Mouse (Mus musculus) gastrocnemius, postnatal 14 days (tissue): ENCODE results near the gene Olfr1564. TPM values are rescaled to one million over a fixed set of nuclear protein-coding genes. Genes with fewer than 3 reads are reported as not detected.
"Not testable (repeated sequence)": the region's sequence is repeated elsewhere in the genome, so short reads cannot be mapped to it uniquely, and the experiment has no call there.

Experiments used
- DNase-seq: peaks from one replicate; pipeline ENCODE4 v3.0.0; 2021; ENCODE audit warnings: mixed read lengths
- intact Hi-C: fragments of 180-260 bp; cut with DNase I; formaldehyde crosslinking; loops from one replicate; pipeline ENCODE4 v1.15.1; 2025; ENCODE audit warnings: low total_unique reads
- long read RNA-seq, 2 experiments: library from polyadenylated mRNA; stranded (forward); transcript quantifications; one replicate each; pipeline ENCODE4 v2.0.0; 2021
- total RNA-seq, 2 experiments: library from RNA; stranded (reverse); gene quantifications; 2 replicates each; pipeline ENCODE4 v1.2.3; 2021

The Olfr1564 gene
- total RNA-seq = under 1 TPM; 0.11 to 0.27 TPM
- long read RNA-seq, experiment 1 = 0 reads
- long read RNA-seq, experiment 2 = 0 reads

DNA sequence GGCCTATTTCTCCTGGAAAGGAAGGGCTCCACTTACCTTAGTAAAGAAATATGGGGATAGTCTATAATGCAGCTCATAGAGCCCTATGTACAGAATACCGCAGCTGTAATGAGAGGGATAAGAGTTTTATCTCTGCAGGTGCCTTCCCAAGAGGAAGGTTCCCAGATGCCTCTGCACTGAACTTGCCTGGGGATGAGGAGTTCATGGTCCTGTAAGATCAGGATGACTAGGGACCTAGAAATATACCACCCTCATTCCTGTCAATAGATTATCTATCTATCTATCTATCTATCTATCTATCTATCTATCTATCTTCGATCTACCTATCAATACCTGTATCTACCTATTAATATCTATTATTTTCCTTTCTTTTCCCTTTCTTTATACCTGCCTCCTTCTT is at the start of gene Olfr1564:
Gene Olfr1564, minus strand, starts transcription at position 101 of the 400 bp plus-strand sequence.
- intact Hi-C loops = no loop called here
- no peak for DNase-seq

- intact Hi-C loops = no loop called here
- DNase-seq = no peak
Observed at GRCm38 (mm10) chr17:33268907-33269306, 47.4 kb upstream of the Olfr1564 start.

- no peak for DNase-seq
- intact Hi-C loops = no loop called here
Observed at GRCm38 (mm10) chr17:33264376-33264775, 42.9 kb upstream of the Olfr1564 start, which contains the start of gene Olfr63. Gene Olfr63 (plus strand): TSS chr17:33264676.

DNA sequence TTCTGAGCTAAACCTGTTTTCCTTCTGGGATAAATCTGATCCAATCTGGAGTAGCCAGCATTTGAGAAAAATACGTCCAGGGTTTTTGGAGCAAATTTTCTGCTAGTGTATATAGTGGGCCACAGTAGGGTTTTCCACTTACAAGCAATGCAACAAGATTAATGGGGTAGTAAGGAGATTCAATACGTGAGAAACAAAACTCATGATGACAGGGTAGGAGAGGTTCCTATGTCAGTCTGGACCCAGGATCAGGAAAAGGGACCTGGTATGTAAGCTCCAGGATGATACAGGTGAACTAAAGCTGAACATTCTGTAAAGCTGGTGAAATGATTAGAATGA is 33.8 kb upstream of the Olfr1564 start:
- intact Hi-C loops, DNase-seq: not testable (repeated sequence)

DNA sequence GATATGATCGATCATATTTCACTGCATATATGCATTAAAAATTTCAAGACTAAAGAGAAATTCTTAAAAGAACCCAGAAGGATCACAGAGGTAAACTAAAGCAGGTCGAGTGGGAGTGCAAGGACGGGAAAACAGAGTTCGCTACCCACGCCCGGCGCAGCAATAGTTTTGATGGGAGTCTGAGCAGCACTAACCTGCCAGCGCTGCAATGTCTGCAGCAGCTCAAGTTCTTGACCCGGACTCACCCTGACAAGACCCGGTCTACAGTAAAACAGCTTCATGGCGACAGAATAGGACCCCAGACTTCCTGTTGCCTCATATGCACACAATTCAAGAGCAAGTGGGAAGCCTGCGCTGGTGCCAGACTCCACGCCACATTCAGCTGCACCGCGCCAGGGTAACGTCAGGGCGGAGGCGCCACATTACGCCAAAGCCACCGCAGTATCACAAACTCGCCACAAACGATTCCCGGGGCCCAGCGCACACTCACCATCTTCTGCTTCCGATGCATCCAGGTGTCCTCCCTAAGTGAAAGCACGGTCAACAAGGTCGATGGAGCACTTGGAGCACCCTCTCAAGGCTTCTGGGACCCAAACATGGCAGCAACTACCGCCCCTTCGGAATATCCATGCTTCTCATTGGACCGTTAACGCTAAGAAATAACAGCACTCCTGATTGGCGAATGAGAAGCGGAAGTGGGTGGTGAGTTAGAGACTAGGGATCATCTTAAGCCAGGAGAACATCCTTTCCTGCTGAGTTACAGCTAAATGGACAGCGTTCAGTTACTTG is 33.2 kb upstream of the Olfr1564 start, which contains the start of gene Zfp955a:
Gene Zfp955a, minus strand, starts transcription at position 616 of the 789 bp plus-strand sequence.
- intact Hi-C loops, DNase-seq: not testable (repeated sequence)

DNA sequence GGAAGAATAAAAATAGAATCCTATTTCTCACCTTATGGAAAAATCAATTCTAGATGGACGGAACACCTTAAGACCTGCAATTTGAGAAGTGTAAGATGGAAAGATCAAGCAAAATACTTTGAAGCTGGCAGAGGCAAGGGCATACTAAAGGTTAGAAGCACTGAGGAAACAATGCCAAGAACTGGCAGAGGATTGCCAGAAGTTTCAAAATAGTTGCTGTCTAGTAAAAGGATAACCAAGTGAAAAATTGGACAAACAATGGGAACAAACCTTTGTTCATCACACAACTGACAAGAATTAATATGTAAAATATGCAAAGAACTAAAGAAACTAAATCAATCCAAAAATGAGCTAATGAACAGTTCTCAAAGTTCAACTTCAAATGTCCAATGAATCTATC is 15.2 kb upstream of the Olfr1564 start:
- not testable (repeated sequence) for DNase-seq
- intact Hi-C loops = loop anchor here (10.0 kb wide), 1 partner anchor 68 kb away; no protein-coding TSS in a partner anchor

DNA sequence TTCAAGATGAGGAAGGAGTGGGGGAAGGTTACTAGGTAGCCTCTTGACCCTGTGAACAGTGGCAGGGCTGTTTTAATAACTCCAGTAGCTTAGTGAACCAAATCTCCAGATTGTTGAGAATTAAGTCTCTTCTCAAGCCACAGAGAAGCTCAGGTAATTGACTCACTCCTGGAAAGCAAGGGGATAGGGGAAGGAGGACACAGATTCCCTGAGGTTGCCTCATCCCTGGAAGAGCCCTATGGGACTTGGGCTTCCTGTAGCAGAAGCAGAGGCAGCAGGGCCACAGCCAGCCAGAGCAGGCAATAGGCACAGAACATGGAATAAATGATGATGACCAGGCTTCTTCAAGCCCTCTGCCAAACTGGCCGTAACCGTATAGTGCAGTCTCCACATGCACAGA is 30.5 kb downstream of the Olfr1564 start, which contains the start of gene Olfr239:
Gene Olfr239, plus strand, starts transcription at position 301 of the 400 bp plus-strand sequence.
- DNase-seq, intact Hi-C loops: not testable (repeated sequence)

DNA sequence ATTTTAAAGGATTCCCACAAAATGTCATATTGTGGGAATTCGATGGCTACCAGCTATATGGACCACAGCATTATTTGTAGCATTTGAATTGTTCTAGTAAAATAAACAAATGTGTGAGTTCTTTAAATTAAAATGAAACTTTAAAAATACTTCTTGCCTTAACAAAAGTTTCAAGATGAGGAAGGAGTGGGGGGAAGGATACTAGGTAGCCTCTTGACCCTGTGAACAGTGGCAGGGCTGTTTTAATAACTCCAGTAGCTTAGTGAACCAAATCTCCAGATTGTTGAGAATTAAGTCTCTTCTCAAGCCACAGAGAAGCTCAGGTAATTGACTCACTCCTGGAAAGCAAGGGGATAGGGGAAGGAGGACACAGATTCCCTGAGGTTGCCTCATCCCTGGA is 53.3 kb downstream of the Olfr1564 start, which contains the start of gene Olfr55:
Gene Olfr55, plus strand, starts transcription at position 301 of the 400 bp plus-strand sequence.
- DNase-seq, intact Hi-C loops: not testable (repeated sequence)

Other genes starting within 250 kb of the Olfr1564 start
- gene Zfp952, start 228.6 kb downstream of the Olfr1564 start, total RNA-seq = 1 to 10 TPM; 4.9 to 5.8 TPM
- 1 to 10 TPM; 2.9 to 4.3 TPM for gene Zfp763, start 188.3 kb downstream of the Olfr1564 start, total RNA-seq
- not detected for gene 4921501E09Rik, start 153.6 kb downstream of the Olfr1564 start, total RNA-seq
- 1 to 10 TPM; 3.1 to 4.6 TPM for gene Zfp563, start 132.4 kb downstream of the Olfr1564 start, total RNA-seq
- under 1 TPM; 0.14 to 0.29 TPM for gene Morc2b, start 82.0 kb downstream of the Olfr1564 start, total RNA-seq
- not detected for gene Olfr55, start 53.2 kb downstream of the Olfr1564 start, total RNA-seq
- not detected for gene Olfr239, start 30.4 kb downstream of the Olfr1564 start, total RNA-seq
- gene Zfp955a, start 33.5 kb upstream of the Olfr1564 start, total RNA-seq = 1 to 10 TPM; 4.9 to 5.4 TPM
- gene Olfr63, start 43.0 kb upstream of the Olfr1564 start, total RNA-seq = not detected
- 10 to 100 TPM; 10.9 to 11.9 TPM for gene Zfp955b, start 67.9 kb upstream of the Olfr1564 start, total RNA-seq
- 1 to 10 TPM; 3.8 TPM for gene Zfp81, start 137.2 kb upstream of the Olfr1564 start, total RNA-seq
- gene Zfp101, start 173.0 kb upstream of the Olfr1564 start, total RNA-seq = 1 to 10 TPM; 4.1 to 4.4 TPM
- gene Actl9, start 211.2 kb upstream of the Olfr1564 start, total RNA-seq = not detected